Mouse (Mus musculus) kidney, postnatal 10 days (tissue): ENCODE measurements around the gene Adrb1.

ENCODE experiments used
- DNase-seq: peaks from one replicate; pipeline ENCODE4 v3.0.0; 2021; ENCODE audit warnings: mixed read lengths

Gene Adrb1

GRCm38 (mm10) chr19:56721387-56722211 lies at the start of gene Adrb1:
TSS of gene Adrb1 (plus strand) at chr19:56722199.
- peak; percentile 78 for DNase-seq

- DNase-seq = no peak
Observed at GRCm38 (mm10) chr19:56675690-56676089, 46.3 kb upstream of the Adrb1 start.

- no peak for DNase-seq
Observed at GRCm38 (mm10) chr19:56676506-56676905, 45.5 kb upstream of the Adrb1 start.

- DNase-seq = no peak
Observed at GRCm38 (mm10) chr19:56677611-56678010, 44.4 kb upstream of the Adrb1 start.

GRCm38 (mm10) chr19:56678516-56678915 lies 43.5 kb upstream of the Adrb1 start:
- DNase-seq = no peak

GRCm38 (mm10) chr19:56679213-56679965 lies 42.6 kb upstream of the Adrb1 start:
- peak; percentile 28 for DNase-seq

- DNase-seq = no peak
Observed at GRCm38 (mm10) chr19:56679992-56680391, 42.0 kb upstream of the Adrb1 start.

GRCm38 (mm10) chr19:56682297-56682696 lies 39.7 kb upstream of the Adrb1 start:
- DNase-seq = no peak

- no peak for DNase-seq
Observed at GRCm38 (mm10) chr19:56682843-56683242, 39.2 kb upstream of the Adrb1 start.

- no peak for DNase-seq
Observed at GRCm38 (mm10) chr19:56685515-56685914, 36.5 kb upstream of the Adrb1 start.

- no peak for DNase-seq
Observed at GRCm38 (mm10) chr19:56686218-56686617, 35.8 kb upstream of the Adrb1 start.

- no peak for DNase-seq
Observed at GRCm38 (mm10) chr19:56687026-56687635, 34.9 kb upstream of the Adrb1 start.

GRCm38 (mm10) chr19:56687676-56688075 lies 34.3 kb upstream of the Adrb1 start:
- no peak for DNase-seq

GRCm38 (mm10) chr19:56688661-56689335 lies 33.2 kb upstream of the Adrb1 start:
- DNase-seq = no peak

GRCm38 (mm10) chr19:56689493-56689892 lies 32.5 kb upstream of the Adrb1 start:
- DNase-seq = no peak

GRCm38 (mm10) chr19:56691103-56691502 lies 30.9 kb upstream of the Adrb1 start:
- DNase-seq = no peak

- DNase-seq = no peak
Observed at GRCm38 (mm10) chr19:56692451-56692850, 29.5 kb upstream of the Adrb1 start.

GRCm38 (mm10) chr19:56697370-56698144 lies 24.4 kb upstream of the Adrb1 start:
- DNase-seq = no peak

GRCm38 (mm10) chr19:56700848-56701247 lies 21.2 kb upstream of the Adrb1 start:
- DNase-seq = peak; percentile 65

GRCm38 (mm10) chr19:56701404-56702033 lies 20.5 kb upstream of the Adrb1 start:
- no peak for DNase-seq

GRCm38 (mm10) chr19:56702039-56702438 lies 20.0 kb upstream of the Adrb1 start:
- DNase-seq = no peak
